ENCODE assay signal across 9 mouse cellular contexts in genomic region chr16:95196622-95197021, GRCm38 (mm10).
DNase-seq lines count a peak whose midpoint lies in the region; ATAC-seq and TF ChIP-seq lines count a peak whose summit lies in the region.
"Had no signal": no experiment of that assay in that cellular context is flagged by ENCODE, and none has a peak within 500 bp of the region (broad histone marks: within the 10 kb centered on the region; RNA-seq: fewer than 3 reads in every experiment).

No protein-coding gene starts in this region.

- TF ChIP-seq POLR2A in kidney, adult 2 months (IDR thresholded peaks at IDR 0.05; ENCODE audit: low read depth, low read length) = no peak
- TF ChIP-seq POLR2A in limb, embryonic 14.5 days (IDR thresholded peaks at IDR 0.05; ENCODE audit: borderline replicate concordance, extremely low read depth, insufficient read depth, insufficient read length) = no peak

- H3K4me1 ChIP-seq in intestine, postnatal 0 days (replicated peaks; ENCODE audit: control insufficient read depth, insufficient read depth, low read length) = no peaks in the 10 kb centered on the region
- no peaks in the 10 kb centered on the region for H3K4me1 ChIP-seq in intestine, embryonic 15.5 days (replicated peaks)
- H3K4me1 ChIP-seq in embryonic facial prominence, embryonic 11.5 days (ENCODE audit: control insufficient read depth, insufficient read depth, low read length) = no peaks in the 10 kb centered on the region
- no peaks in the 10 kb centered on the region for H3K4me1 ChIP-seq in kidney, adult 2 months (ENCODE audit: control insufficient read depth, insufficient read depth, low read length)
- H3K4me1 ChIP-seq in limb, embryonic 14.5 days (ENCODE audit: control insufficient read depth, insufficient read depth, low read length) = no peaks in the 10 kb centered on the region
- H3K4me1 ChIP-seq: neural tube, embryonic 12.5 days had no signal

- 0% methylated on average over 1 of the region's 1 CpGs for WGBS in intestine, postnatal 0 days
- WGBS in intestine, embryonic 15.5 days = 0% methylated on average over 1 of the region's 1 CpGs
- 0% methylated on average over 1 of the region's 1 CpGs for WGBS in embryonic facial prominence, embryonic 11.5 days
- WGBS in kidney, adult 2 months = 0% methylated on average over 1 of the region's 1 CpGs
- 0% methylated on average over 1 of the region's 1 CpGs for WGBS in limb, embryonic 14.5 days

- no peaks in the 10 kb centered on the region for H3K9me3 ChIP-seq in intestine, postnatal 0 days (ENCODE audit: control insufficient read depth)
- no peaks in the 10 kb centered on the region for H3K9me3 ChIP-seq in intestine, embryonic 15.5 days
- no peaks in the 10 kb centered on the region for H3K9me3 ChIP-seq in embryonic facial prominence, embryonic 11.5 days (replicated peaks; ENCODE audit: control insufficient read depth, low read length)
- no peaks in the 10 kb centered on the region for H3K9me3 ChIP-seq in limb, embryonic 14.5 days (ENCODE audit: control insufficient read depth, low read length)
- H3K9me3 ChIP-seq: neural tube, embryonic 12.5 days had no signal

- TF ChIP-seq CTCF in intestine, postnatal 0 days (IDR thresholded peaks at IDR 0.05; ENCODE audit: low read depth) = peak; percentile 91
- peak; percentile 79 for TF ChIP-seq CTCF in kidney, adult 2 months (conservative IDR thresholded peaks at IDR 0.05; ENCODE audit: insufficient read depth, insufficient read length, low read depth, low read length)

- H3K9ac ChIP-seq in intestine, postnatal 0 days (ENCODE audit: low read depth, low read length) = no peak overlapping the region
- no peak overlapping the region for H3K9ac ChIP-seq in intestine, embryonic 15.5 days
- H3K9ac ChIP-seq in embryonic facial prominence, embryonic 11.5 days (replicated peaks; ENCODE audit: low read length) = no peak overlapping the region
- H3K9ac ChIP-seq in limb, embryonic 14.5 days (ENCODE audit: low read depth, low read length, severe bottlenecking) = no peak overlapping the region
- H3K9ac ChIP-seq: neural tube, embryonic 12.5 days had no signal

- H3K4me2 ChIP-seq in intestine, postnatal 0 days (replicated peaks; ENCODE audit: low read depth) = no peak overlapping the region
- no peak overlapping the region for H3K4me2 ChIP-seq in intestine, embryonic 15.5 days (replicated peaks)
- no peak overlapping the region for H3K4me2 ChIP-seq in embryonic facial prominence, embryonic 11.5 days (ENCODE audit: low read depth, low read length)
- no peak overlapping the region for H3K4me2 ChIP-seq in limb, embryonic 14.5 days (replicated peaks; ENCODE audit: low read depth, low read length, severe bottlenecking)
- H3K4me2 ChIP-seq: neural tube, embryonic 12.5 days had no signal

- no peak for ATAC-seq in intestine, postnatal 0 days
- ATAC-seq in intestine, embryonic 15.5 days = no peak; the same call in 1 of the 2 replicates
- no peak for ATAC-seq in embryonic facial prominence, embryonic 11.5 days (replicated peaks; ENCODE audit: insufficient number of reproducible peaks, low FRiP score, low TSS enrichment, low read depth)
- peak; percentile 30; the same call in 1 of the 2 replicates for ATAC-seq in limb, embryonic 14.5 days (ENCODE audit: low FRiP score, low read depth)

- no peak overlapping the region for H3K27ac ChIP-seq in intestine, postnatal 0 days (ENCODE audit: low read depth, low read length)
- H3K27ac ChIP-seq in intestine, embryonic 15.5 days = no peak overlapping the region
- no peak overlapping the region for H3K27ac ChIP-seq in embryonic facial prominence, embryonic 11.5 days (replicated peaks; ENCODE audit: low read depth, low read length)
- no peak overlapping the region for H3K27ac ChIP-seq in kidney, adult 2 months (ENCODE audit: insufficient read depth, low read depth, low read length)
- no peak overlapping the region for H3K27ac ChIP-seq in limb, embryonic 14.5 days (replicated peaks; ENCODE audit: low read depth, low read length)
- H3K27ac ChIP-seq: neural tube, embryonic 12.5 days had no signal

- H3K36me3 ChIP-seq in intestine, postnatal 0 days (ENCODE audit: control insufficient read depth, insufficient read depth) = no peaks in the 10 kb centered on the region
- H3K36me3 ChIP-seq in intestine, embryonic 15.5 days = no peaks in the 10 kb centered on the region
- no peaks in the 10 kb centered on the region for H3K36me3 ChIP-seq in embryonic facial prominence, embryonic 11.5 days (replicated peaks; ENCODE audit: control insufficient read depth, insufficient read depth, low read depth, low read length)
- no peaks in the 10 kb centered on the region for H3K36me3 ChIP-seq in kidney, adult 2 months (ENCODE audit: control insufficient read depth, insufficient read depth, low read length)
- H3K36me3 ChIP-seq in limb, embryonic 14.5 days (ENCODE audit: control insufficient read depth, insufficient read depth, low read length) = no peaks in the 10 kb centered on the region
- H3K36me3 ChIP-seq: neural tube, embryonic 12.5 days had no signal

- no peaks in the 10 kb centered on the region for H3K27me3 ChIP-seq in intestine, postnatal 0 days (replicated peaks; ENCODE audit: control insufficient read depth, insufficient read depth, low read length)
- no peaks in the 10 kb centered on the region for H3K27me3 ChIP-seq in intestine, embryonic 15.5 days (replicated peaks)
- no peaks in the 10 kb centered on the region for H3K27me3 ChIP-seq in embryonic facial prominence, embryonic 11.5 days (ENCODE audit: control insufficient read depth, insufficient read depth, low read length)
- H3K27me3 ChIP-seq in kidney, adult 2 months (replicated peaks; ENCODE audit: control insufficient read depth, insufficient read depth, low read length) = no peaks in the 10 kb centered on the region
- H3K27me3 ChIP-seq in limb, embryonic 14.5 days (ENCODE audit: control insufficient read depth, insufficient read depth, low read length) = no peaks in the 10 kb centered on the region
- H3K27me3 ChIP-seq: neural tube, embryonic 12.5 days had no signal

- peak; percentile 85 to 88 for DNase-seq in adrenal gland, postnatal 36 days
- peak; percentile 84 for DNase-seq in embryonic facial prominence, embryonic 11.5 days (ENCODE audit: low spot score)
- peak; percentile 55 for DNase-seq in kidney, adult 2 months
- peak; percentile 78 for DNase-seq in limb, embryonic 14.5 days (ENCODE audit: low spot score)
- DNase-seq in retina, postnatal 7 days (ENCODE audit: low read depth, low spot score) = peak; percentile 25
- DNase-seq in thymus, postnatal 36 days = peak; percentile 67 to 73

- H3K4me3 ChIP-seq in intestine, postnatal 0 days (ENCODE audit: low read depth, low read length) = no peak overlapping the region
- no peak overlapping the region for H3K4me3 ChIP-seq in intestine, embryonic 15.5 days (replicated peaks)
- H3K4me3 ChIP-seq in embryonic facial prominence, embryonic 11.5 days (ENCODE audit: low read depth, low read length) = no peak overlapping the region
- H3K4me3 ChIP-seq in kidney, adult 2 months (ENCODE audit: insufficient read depth, low read depth, low read length) = no peak overlapping the region
- no peak overlapping the region for H3K4me3 ChIP-seq in limb, embryonic 14.5 days (replicated peaks; ENCODE audit: low read length)
- H3K4me3 ChIP-seq: neural tube, embryonic 12.5 days had no signal

Comparison
In these comparisons a context has a peak if more than half of its experiments do, and no peak if none do; other contexts are left out.
1. DNase-seq: peak in every context shown above with its lines; median percentile 86 in adrenal gland, postnatal 36 days; 84 in embryonic facial prominence, embryonic 11.5 days; 78 in limb, embryonic 14.5 days; 70 in thymus, postnatal 36 days; 55 in kidney, adult 2 months; 25 in retina, postnatal 7 days.